Mouse (Mus musculus): Measurements from ENCODE around the gene Mfap4. TPM values are rescaled to one million over a fixed set of nuclear protein-coding genes. Genes with fewer than 3 reads are reported as not detected.
A peak's percentile ranks its signal among the peaks of the same experiment; 100 is the strongest.

The Mfap4 gene
- polyA plus RNA-seq, 1 experiment from 2014 or later, result 184 TPM

DNA sequence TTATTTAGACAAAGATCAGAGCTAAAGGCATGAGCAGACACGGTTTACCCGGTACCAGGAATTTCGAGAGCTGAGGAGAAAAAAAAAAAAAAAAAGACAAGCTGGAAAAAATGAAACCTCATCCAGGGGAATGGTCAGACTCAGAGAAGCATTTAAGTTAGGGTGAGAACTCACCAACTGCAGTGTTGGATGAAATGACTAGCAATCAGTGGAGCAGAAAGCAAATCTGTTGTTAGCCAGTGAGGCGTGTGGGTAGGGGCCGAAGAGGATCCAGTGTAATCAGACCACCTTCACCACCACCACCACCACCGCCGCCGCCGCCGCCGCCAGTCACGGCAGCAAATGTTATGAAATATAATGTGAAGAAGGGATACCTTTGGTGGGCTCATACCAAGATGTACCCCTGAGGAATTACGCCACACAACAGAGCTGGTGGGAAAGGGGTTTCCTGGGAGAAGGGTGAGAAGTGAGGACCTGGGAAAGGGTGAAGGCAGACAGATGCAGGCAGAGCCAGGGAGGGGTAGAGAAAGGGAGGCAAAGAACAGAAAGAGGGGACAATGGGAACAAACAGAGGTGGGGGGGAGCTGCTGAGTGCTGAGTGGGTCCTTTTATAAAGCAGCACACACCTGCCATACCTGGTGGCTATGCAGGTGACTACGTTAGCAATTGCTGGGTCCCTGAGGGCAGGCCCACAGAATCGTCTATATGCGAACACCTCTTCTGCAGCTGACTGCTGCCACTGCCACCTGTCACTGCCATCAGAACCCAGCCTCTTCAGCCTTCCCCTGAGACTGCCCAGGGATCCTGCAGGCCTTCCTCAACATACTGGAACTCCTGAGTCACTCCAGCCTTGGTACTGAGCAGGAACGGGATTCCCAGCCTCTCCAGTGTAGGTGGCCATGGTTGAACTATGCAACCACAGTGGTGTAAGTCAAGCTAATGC is 7.4 kb upstream of the Mfap4 start:
- no peaks in the 10 kb centered on the region for H3K27me3 ChIP-seq (ENCODE audit: control insufficient read depth, insufficient read depth, low read length)
- no peaks in the 10 kb centered on the region for H3K9me3 ChIP-seq (ENCODE audit: control insufficient read depth, low read length)
- H3K27ac ChIP-seq (replicated peaks), result no peak overlapping the region
- TF ChIP-seq CTCF (IDR thresholded peaks at IDR 0.05; ENCODE audit: low read depth) (no peak), EP300 (optimal IDR thresholded peaks at IDR 0.05) (no peak)
- no peak overlapping the region for H3K9ac ChIP-seq (ENCODE audit: low read length)
- H3K36me3 ChIP-seq (ENCODE audit: control insufficient read depth, insufficient read depth, low read length), result no peaks in the 10 kb centered on the region
- ATAC-seq (ENCODE audit: low FRiP score, low TSS enrichment), result no peak
- 0 out of 2 replicates have a peak, but pooled peaks cover 3% of the 10 kb centered on the region for H3K4me1 ChIP-seq (replicated peaks; ENCODE audit: control insufficient read depth, insufficient read depth)
- 63% methylated on average over 17 of the region's 17 CpGs for WGBS
- no peak for DNase-seq (ENCODE audit: low spot score)
- H3K4me3 ChIP-seq (ENCODE audit: low read depth, low read length), result no peak overlapping the region
- H3K4me2 ChIP-seq (replicated peaks; ENCODE audit: low read depth), result peak overlapping the region; percentile 44

DNA sequence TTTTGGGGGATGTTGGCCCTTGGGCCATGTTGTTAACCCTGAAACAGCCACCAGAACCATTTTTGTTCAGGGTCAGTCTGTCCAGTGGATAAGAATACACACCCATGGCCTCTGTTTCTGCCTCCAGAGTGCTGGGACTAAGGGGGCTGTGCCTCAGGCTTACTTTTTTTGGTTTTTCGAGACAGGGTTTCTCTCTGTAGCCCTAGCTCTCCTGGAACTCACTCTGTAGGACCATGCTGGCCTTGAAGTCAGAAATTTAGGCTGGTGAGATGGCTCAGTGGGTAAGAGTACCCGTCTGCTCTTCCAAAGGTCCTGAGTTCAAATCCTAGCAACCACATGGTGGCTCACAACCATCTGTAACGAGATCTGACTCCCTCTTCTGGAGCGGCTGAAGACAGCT is 6.4 kb upstream of the Mfap4 start:
- Histone ChIP-seq H3K36me3 (ENCODE audit: control insufficient read depth, insufficient read depth, low read length) (no peaks in the 10 kb centered on the region), H3K9ac (ENCODE audit: low read length) (no peak overlapping the region), H3K4me2 (replicated peaks; ENCODE audit: low read depth) (no peak overlapping the region), H3K27me3 (ENCODE audit: control insufficient read depth, insufficient read depth, low read length) (no peaks in the 10 kb centered on the region), H3K27ac (replicated peaks) (no peak overlapping the region), H3K4me3 (ENCODE audit: low read depth, low read length) (no peak overlapping the region), H3K9me3 (ENCODE audit: control insufficient read depth, low read length) (no peaks in the 10 kb centered on the region), H3K4me1 (replicated peaks; ENCODE audit: control insufficient read depth, insufficient read depth) (0 out of 2 replicates have a peak, but pooled peaks cover 3% of the 10 kb centered on the region)
- no peak for ATAC-seq (ENCODE audit: low FRiP score, low TSS enrichment)
- TF ChIP-seq CTCF (IDR thresholded peaks at IDR 0.05; ENCODE audit: low read depth), result no peak
- TF ChIP-seq EP300 (optimal IDR thresholded peaks at IDR 0.05), result no peak
- 85% methylated on average over 4 of the region's 4 CpGs for WGBS
- DNase-seq (ENCODE audit: low spot score), result no peak

DNA sequence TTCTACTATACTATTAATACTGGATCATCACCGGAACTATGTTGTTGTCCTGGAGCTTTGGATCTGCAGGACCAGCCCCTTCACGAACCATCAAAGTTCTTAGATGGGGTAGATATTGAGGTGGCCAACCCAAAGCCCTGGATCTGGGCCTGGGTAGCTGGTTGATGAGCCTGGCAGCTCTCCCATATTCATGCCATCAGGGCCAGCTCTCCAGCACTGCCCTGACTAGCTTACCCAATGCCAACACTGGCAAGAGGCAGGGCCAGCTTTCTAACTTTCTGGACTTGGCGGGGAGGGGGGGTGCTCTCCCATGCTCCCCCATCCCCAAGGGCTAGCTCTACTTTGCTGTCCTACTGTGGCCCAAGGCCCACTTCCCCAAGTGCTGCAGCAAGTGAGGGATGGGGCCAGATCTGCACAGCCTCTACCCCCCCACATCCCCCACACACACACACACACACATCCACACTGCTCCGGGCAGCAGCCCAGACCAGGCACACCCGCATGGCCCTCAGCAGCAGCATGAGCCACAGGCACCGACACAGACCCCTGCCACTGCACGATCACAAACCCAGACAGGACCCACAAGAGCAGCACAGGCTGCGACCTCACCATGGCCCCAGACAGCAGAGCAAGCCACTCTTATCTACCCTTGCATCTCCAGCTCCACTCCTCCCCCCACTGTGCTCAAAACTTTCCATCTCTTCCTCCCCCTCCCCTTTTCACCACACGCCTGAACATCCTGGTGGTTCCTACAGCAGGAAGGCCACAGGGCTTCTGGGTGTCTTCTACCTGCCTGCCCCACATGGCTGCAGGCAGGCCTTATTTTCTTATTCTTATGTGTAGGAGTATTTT is 3.8 kb upstream of the Mfap4 start:
- Histone ChIP-seq H3K4me3 (ENCODE audit: low read depth, low read length) (no peak overlapping the region), H3K4me2 (replicated peaks; ENCODE audit: low read depth) (no peak overlapping the region), H3K9me3 (ENCODE audit: control insufficient read depth, low read length) (no peaks in the 10 kb centered on the region), H3K36me3 (ENCODE audit: control insufficient read depth, insufficient read depth, low read length) (no peaks in the 10 kb centered on the region), H3K4me1 (replicated peaks; ENCODE audit: control insufficient read depth, insufficient read depth) (peaks cover 7% of the 10 kb centered on the region; the same call in 1 of the 2 replicates), H3K9ac (ENCODE audit: low read length) (no peak overlapping the region), H3K27me3 (ENCODE audit: control insufficient read depth, insufficient read depth, low read length) (no peaks in the 10 kb centered on the region), H3K27ac (replicated peaks) (no peak overlapping the region)
- ATAC-seq (ENCODE audit: low FRiP score, low TSS enrichment) (no peak), DNase-seq (ENCODE audit: low spot score) (no peak)
- 51% methylated on average over 9 of the region's 9 CpGs for WGBS
- TF ChIP-seq CTCF (IDR thresholded peaks at IDR 0.05; ENCODE audit: low read depth), result no peak
- TF ChIP-seq EP300 (optimal IDR thresholded peaks at IDR 0.05), result no peak

DNA sequence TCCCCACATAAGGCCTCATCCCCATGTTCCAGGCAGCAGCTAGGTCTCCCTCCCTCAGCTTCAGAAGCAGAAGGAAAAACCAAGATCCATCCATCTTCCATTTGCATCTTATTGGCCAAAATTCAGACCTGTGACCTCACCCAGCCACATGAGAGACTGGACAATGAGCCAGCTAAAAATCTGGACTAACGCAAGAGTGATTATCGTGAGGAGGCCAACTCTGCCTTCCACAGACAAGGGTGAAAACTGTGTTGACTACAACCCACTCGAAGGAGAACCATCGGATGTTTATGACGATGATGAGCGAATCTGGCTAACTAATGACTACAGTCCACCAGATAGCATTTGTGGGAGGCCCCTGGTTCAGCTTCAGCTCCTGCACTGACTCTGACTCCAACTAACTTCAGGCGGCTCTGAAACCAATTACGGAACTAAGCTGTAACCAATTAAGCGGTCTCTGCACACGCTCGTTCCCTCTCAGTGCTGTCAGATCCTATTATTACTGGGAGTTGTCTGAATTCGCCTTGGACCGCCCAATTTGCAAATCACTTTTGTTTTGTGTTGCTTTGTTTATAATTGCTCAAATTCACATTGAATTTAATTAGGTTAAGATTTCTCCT is 1.9 kb upstream of the Mfap4 start:
- TF ChIP-seq EP300 (optimal IDR thresholded peaks at IDR 0.05) (no peak), CTCF (IDR thresholded peaks at IDR 0.05; ENCODE audit: low read depth) (no peak)
- H3K27me3 ChIP-seq (ENCODE audit: control insufficient read depth, insufficient read depth, low read length), result no peaks in the 10 kb centered on the region
- no peak overlapping the region; the same call in 1 of the 2 replicates for H3K27ac ChIP-seq (replicated peaks)
- WGBS, result 73% methylated on average over 13 of the region's 13 CpGs
- no peak overlapping the region for H3K4me3 ChIP-seq (ENCODE audit: low read depth, low read length)
- DNase-seq (ENCODE audit: low spot score) (no peak), ATAC-seq (ENCODE audit: low FRiP score, low TSS enrichment) (no peak)
- no peaks in the 10 kb centered on the region for H3K9me3 ChIP-seq (ENCODE audit: control insufficient read depth, low read length)
- H3K9ac ChIP-seq (ENCODE audit: low read length), result no peak overlapping the region
- H3K4me1 ChIP-seq (replicated peaks; ENCODE audit: control insufficient read depth, insufficient read depth), result peaks cover 4% of the 10 kb centered on the region; the same call in 1 of the 2 replicates
- H3K36me3 ChIP-seq (ENCODE audit: control insufficient read depth, insufficient read depth, low read length), result peaks cover 3% of the 10 kb centered on the region; the same call in 1 of the 2 replicates
- no peak overlapping the region for H3K4me2 ChIP-seq (replicated peaks; ENCODE audit: low read depth)

DNA sequence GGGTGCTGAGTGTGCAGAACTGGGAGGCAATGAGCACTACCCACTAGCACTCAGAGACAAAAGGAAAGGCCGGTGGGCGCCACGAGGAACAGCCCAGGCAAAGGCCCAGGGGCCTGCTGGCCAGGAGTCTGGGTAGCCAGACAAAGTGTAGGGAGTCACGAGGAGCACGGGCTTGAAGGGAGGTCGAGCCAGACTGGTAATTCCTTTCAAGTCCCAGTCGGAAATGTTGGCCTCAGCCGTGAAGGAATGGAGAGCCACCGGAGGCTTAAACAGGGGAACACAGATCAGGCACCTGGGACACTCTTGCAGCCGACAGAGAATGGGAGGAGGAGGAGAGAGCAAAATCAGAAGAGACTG is 997 bp upstream of the Mfap4 start:
- no peaks in the 10 kb centered on the region for H3K27me3 ChIP-seq (ENCODE audit: control insufficient read depth, insufficient read depth, low read length)
- no peak overlapping the region; the same call in 1 of the 2 replicates for H3K4me2 ChIP-seq (replicated peaks; ENCODE audit: low read depth)
- H3K9me3 ChIP-seq (ENCODE audit: control insufficient read depth, low read length), result no peaks in the 10 kb centered on the region
- H3K9ac ChIP-seq (ENCODE audit: low read length), result no peak overlapping the region
- peaks cover 4% of the 10 kb centered on the region; the same call in 1 of the 2 replicates for H3K4me1 ChIP-seq (replicated peaks; ENCODE audit: control insufficient read depth, insufficient read depth)
- 27% methylated on average over 10 of the region's 10 CpGs for WGBS
- no peak for ATAC-seq (ENCODE audit: low FRiP score, low TSS enrichment)
- peaks cover 3% of the 10 kb centered on the region; the same call in 1 of the 2 replicates for H3K36me3 ChIP-seq (ENCODE audit: control insufficient read depth, insufficient read depth, low read length)
- peak overlapping the region; percentile 92 for H3K27ac ChIP-seq (replicated peaks)
- TF ChIP-seq EP300 (optimal IDR thresholded peaks at IDR 0.05), result no peak
- TF ChIP-seq CTCF (IDR thresholded peaks at IDR 0.05; ENCODE audit: low read depth), result no peak
- no peak for DNase-seq (ENCODE audit: low spot score)
- no peak overlapping the region for H3K4me3 ChIP-seq (ENCODE audit: low read depth, low read length)

Measured in stomach, postnatal 0 days (tissue).